Mouse (Mus musculus): Measurements from ENCODE around the gene Cacnb1.

Gene Cacnb1

GRCm38 (mm10) chr11:98011716-98012115, 11.1 kb downstream of the Cacnb1 start:
- DNase-seq (ENCODE audit: low spot score in 2 of 2), result no peak

GRCm38 (mm10) chr11:98008087-98008486, 14.7 kb downstream of the Cacnb1 start:
- DNase-seq (ENCODE audit: low spot score in 2 of 2), result no peak

- DNase-seq (ENCODE audit: low spot score in 2 of 2), result no peak
Measured at GRCm38 (mm10) chr11:98005686-98006085, 17.1 kb downstream of the Cacnb1 start.

GRCm38 (mm10) chr11:98005076-98005475, 17.8 kb downstream of the Cacnb1 start:
- DNase-seq (ENCODE audit: low spot score in 2 of 2), result no peak

GRCm38 (mm10) chr11:98004161-98004560, 18.7 kb downstream of the Cacnb1 start:
- DNase-seq (ENCODE audit: low spot score in 2 of 2), result no peak

- DNase-seq (ENCODE audit: low spot score in 2 of 2), result no peak
Measured at GRCm38 (mm10) chr11:98003171-98003671, 19.6 kb downstream of the Cacnb1 start.

GRCm38 (mm10) chr11:98002627-98003026, 20.2 kb downstream of the Cacnb1 start:
- peak in 1 of 2 experiments; percentile 58 for DNase-seq (ENCODE audit: low spot score in 2 of 2)

- DNase-seq (ENCODE audit: low spot score in 2 of 2), result no peak
Measured at GRCm38 (mm10) chr11:98001986-98002385, 20.8 kb downstream of the Cacnb1 start.

- no peak for DNase-seq (ENCODE audit: low spot score in 2 of 2)
Measured at GRCm38 (mm10) chr11:98001351-98001824, 21.4 kb downstream of the Cacnb1 start.

- DNase-seq (ENCODE audit: low spot score in 2 of 2), result no peak
Measured at GRCm38 (mm10) chr11:98000378-98001140, 22.3 kb downstream of the Cacnb1 start.

GRCm38 (mm10) chr11:97999748-98000147, 23.1 kb downstream of the Cacnb1 start:
- no peak for DNase-seq (ENCODE audit: low spot score in 2 of 2)

GRCm38 (mm10) chr11:97998898-97999608, 23.8 kb downstream of the Cacnb1 start:
- DNase-seq (ENCODE audit: low spot score in 2 of 2), result no peak

- DNase-seq (ENCODE audit: low spot score in 2 of 2), result no peak
Measured at GRCm38 (mm10) chr11:97998074-97998793, 24.6 kb downstream of the Cacnb1 start.

- no peak for DNase-seq (ENCODE audit: low spot score in 2 of 2)
Measured at GRCm38 (mm10) chr11:97997387-97997960, 25.4 kb downstream of the Cacnb1 start.

- no peak for DNase-seq (ENCODE audit: low spot score in 2 of 2)
Measured at GRCm38 (mm10) chr11:97996691-97997090, 26.1 kb downstream of the Cacnb1 start.

GRCm38 (mm10) chr11:97995564-97996288, 27.1 kb downstream of the Cacnb1 start, which contains the start of gene Arl5c:
TSS of gene Arl5c (minus strand) at chr11:97996181.
- peak in 1 of 2 experiments; percentile 39 for DNase-seq (ENCODE audit: low spot score in 2 of 2)

- peak; percentile 64 to 83 for DNase-seq (ENCODE audit: low spot score in 2 of 2)
Measured at GRCm38 (mm10) chr11:97994539-97995100, 28.2 kb downstream of the Cacnb1 start.

GRCm38 (mm10) chr11:97988530-97989096, 34.2 kb downstream of the Cacnb1 start:
- peak; percentile 74 to 83 for DNase-seq (ENCODE audit: low spot score in 2 of 2)

- peak; percentile 92 to 94 for DNase-seq (ENCODE audit: low spot score in 2 of 2)
Measured at GRCm38 (mm10) chr11:97987551-97988526, 35.0 kb downstream of the Cacnb1 start.
